Mouse (Mus musculus): ENCODE results near the gene Tmco4.

Tmco4 gene

DNA sequence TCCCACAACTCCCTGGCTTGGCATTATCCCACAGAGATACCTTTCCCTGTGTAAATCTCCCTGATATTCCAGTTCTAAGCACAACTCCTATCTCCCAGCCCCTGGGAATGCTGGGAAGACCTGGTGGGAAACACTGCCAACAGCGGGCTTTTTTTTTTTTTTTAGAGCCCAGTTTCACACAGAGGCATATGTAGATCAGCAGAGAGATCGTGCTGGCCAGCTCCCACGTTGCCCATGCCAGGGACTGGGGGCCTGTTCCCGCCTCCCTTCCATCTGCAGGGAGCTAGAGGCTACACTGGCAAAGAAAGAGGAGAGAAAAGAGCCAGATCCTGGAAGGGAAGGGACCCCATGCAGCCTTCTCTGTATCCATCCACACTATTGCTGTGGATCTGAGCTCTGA, 95.6 kb downstream of the Tmco4 start:
- peak; percentile 81 for DNase-seq

DNA sequence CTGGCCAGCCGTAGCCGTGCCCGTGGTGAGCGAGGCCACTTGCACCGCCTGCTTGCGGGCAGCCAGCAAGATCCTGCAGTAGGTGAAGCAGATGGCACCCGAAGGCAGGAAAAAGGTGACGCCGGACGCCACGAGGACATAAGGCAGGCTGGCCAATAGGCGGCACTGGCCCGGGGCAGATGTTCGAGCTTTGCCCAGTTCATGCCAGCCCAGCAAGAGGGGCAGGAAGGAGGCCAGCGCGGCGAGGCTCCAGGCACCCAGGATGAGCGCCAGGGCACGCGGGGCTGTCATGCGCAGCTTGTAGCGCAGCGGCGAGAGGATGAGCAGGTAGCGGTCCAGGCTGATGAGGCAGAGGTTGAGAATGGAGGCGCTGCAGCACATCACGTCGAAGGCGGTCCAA, 101.4 kb downstream of the Tmco4 start:
- no peak for DNase-seq

DNA sequence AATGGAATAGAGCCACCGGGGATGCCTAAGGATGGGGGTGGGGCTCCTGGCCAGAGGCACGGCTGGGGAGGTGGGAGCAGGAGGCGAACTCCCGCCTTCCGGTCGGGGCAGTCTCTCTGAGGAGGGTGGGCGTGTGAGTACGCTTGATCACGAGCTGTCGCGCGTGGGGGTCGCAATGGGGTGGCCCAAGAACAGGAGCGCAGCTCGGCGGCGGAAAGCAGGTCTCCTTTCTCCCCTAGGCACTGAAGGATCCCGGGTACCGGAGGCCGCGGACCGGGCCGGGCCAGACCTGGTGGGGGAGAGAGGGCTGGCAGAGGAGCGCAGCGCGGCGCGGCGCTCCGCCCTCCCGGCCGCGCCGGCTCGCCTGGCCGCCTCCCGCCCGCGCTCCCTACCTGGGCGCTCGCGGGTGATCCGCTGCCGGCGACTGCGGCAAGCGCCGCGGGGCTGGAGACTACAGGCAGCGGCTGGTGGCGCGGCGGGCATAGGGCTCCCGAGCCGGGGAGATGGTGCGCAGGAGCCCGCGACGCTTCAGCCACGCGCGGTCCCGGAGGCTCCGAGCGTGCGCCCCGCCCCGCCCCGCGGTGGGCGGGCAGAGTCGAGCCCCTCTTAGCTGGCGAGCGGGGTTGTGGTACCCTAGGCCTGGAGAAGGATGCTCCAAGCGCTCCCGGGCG, 102.5 kb downstream of the Tmco4 start, which contains the start of gene Htr6:
Gene Htr6, minus strand, starts transcription at position 530 of the 671 bp plus-strand sequence.
- no peak for DNase-seq

DNA sequence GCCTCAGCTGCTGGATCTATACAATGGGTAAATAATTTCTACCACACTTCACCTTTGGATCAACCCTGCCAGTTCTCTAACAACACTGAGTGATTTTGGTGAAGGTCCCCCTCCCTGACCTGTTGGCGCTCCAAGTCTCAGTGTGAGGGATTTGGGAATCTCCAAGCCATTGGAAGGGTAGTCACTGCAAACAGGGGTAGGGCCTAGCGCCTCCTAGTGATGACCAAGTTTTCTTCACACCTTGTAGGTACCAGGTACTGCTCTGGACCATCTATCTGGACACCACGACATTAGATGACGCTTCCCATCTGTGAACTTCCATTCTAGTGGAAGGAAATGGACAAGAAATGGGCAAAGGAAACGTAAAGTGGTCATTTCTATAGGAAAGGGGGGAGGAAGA, 103.2 kb downstream of the Tmco4 start:
- no peak for DNase-seq

GRCm38 (mm10) chr4:139078313-139078712, 105.6 kb downstream of the Tmco4 start:
- DNase-seq: no peak

DNA sequence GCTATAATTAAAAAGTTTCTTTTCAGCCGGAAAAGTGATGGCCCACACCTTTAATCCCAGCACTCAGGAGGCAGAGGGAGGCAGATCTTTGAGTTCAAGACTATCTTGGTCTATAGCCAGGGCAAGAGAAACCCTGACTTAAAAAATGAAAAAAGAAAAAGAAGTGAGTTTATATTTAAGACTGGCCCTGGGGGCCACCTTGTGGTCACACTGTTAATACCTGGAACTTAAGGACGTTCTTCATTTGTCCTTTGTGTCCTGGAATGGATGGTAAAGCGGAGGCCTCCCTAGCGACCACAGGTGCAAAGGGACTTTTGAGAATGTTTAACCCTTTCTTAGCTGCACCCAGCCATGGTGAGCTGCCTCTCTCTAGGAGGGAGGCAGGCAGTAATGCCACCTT, 106.0 kb downstream of the Tmco4 start:
- DNase-seq: no peak

DNA sequence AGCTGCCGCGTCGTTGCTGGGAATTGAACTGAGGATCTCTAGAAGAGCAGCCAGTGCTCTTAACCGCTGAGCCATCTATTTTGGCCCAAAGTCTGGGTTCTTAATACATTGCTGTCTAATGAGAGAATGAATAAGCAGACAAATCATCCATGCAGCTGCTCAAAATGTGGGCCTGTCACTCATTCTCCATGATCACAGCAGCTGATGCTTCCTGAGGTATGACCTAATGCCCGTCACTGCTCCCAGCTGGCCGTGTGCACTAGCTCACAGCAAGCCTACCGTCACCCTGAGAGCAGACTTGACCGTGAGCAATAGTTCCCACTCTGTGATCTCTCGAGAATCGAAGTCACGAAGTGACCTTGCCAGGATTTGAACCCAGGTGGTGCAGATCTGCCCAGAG, 106.8 kb downstream of the Tmco4 start:
- no peak for DNase-seq

GRCm38 (mm10) chr4:139080259-139080658, 107.6 kb downstream of the Tmco4 start:
- DNase-seq: no peak

DNA sequence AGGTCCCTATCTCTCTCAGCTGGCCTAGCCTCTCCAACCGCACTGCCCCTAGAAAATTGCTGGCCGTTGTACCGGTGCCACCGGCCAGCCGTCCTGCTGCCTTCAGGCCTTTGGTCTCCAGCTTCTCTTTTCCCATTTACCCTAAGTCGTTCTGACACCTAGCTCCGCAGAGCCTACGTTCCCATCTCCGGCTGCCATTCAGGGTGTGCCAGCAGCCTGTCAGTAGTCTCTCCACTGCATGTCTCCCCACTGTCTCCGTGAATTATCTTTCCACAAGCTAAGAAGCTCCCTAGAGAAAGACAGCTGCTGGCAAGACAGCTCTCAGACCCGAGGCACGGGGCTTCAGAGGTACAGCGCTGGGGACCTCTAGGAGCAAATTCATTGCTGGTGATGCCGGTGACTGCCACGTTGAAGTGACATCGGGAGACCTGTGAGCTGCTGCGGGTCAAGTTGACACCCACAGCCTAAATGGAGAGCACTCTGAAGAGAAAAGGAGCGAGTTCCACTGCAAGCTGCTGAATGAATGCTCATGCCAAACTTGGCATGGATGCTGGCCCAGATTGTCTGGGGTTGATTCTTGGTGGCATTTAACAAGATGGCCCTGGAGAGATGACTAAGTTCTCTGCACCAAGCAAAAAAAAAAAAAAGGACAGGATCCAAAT, 108.7 kb downstream of the Tmco4 start:
- DNase-seq: peak; percentile 65

GRCm38 (mm10) chr4:139082790-139083564, 110.3 kb downstream of the Tmco4 start:
- no peak for DNase-seq

DNA sequence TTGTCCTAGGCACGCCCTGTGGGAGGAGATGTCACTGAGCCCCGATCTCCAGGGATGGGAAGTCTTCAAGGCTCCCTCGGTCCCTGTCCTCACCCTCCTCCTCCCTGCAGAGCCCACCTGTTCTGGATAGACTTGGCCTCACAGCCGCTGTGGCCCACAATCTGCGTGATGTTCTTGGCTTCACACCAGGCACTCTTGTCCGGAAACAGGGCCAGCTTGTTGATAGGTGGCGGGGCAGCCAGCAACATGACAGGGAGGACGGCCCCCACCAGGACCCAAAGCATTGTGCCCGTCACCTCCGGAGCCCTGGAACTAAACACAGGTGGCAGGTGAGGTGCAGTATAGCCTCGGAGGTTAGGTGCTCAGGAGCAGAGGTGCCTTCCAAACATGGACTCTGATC, 112.6 kb downstream of the Tmco4 start:
- no peak for DNase-seq

DNA sequence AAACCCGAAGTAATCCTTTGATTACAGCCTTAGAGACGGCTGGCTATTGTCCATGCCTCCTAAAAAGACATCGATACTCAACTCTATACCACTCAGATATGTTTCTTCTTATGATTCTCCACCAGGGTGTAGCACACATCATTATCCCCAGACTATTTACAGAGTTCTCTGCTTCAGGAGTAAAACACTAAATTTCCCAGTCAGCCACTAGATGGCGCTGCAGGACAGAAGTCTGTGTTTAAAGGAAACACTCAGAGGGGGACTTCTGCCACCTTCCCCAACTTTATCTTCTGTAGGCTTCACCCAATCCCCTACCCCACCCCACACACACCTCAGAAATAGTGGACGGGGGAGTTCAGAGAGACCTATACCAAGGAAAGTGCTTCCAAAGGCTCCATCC, 113.3 kb downstream of the Tmco4 start:
- DNase-seq: peak; percentile 80

- DNase-seq: no peak
Observed at GRCm38 (mm10) chr4:139086984-139087383, 114.3 kb downstream of the Tmco4 start.

GRCm38 (mm10) chr4:139088982-139089671, 116.4 kb downstream of the Tmco4 start:
- DNase-seq: no peak

DNA sequence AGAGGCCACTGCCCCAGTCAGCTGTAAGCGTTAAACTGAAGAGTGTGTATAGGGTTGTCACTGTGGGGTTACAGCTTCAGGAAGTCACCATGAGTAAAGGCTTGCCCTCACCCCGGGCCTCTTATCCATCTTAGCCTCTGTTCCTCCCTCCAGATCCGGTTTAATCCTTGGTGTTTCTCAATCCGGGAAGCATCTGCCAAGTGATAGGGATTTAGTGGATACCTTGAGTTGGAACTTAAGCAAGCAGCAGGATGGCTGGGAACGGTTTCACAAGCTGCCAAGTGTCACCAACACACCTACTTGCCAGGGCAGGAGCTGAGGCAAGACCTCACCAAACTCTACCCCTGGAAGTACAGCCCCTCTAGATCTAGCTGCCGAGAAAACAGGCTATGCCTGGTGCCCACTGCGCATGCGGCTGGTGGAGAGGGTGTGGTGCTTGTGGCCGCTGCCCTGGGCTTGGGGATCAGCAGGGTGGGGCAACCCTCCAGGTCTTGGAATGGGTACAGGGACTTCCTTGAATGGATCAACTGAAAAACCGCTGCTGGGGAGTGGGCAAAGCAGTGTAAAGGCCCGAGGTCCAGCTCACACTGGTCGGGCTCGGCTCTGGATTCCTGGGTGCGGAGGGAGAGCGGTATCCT, 117.7 kb downstream of the Tmco4 start:
- DNase-seq: no peak

- no peak for DNase-seq
Observed at GRCm38 (mm10) chr4:139091066-139091465, 118.4 kb downstream of the Tmco4 start.

GRCm38 (mm10) chr4:139091478-139092355, 119.0 kb downstream of the Tmco4 start:
- no peak for DNase-seq

DNA sequence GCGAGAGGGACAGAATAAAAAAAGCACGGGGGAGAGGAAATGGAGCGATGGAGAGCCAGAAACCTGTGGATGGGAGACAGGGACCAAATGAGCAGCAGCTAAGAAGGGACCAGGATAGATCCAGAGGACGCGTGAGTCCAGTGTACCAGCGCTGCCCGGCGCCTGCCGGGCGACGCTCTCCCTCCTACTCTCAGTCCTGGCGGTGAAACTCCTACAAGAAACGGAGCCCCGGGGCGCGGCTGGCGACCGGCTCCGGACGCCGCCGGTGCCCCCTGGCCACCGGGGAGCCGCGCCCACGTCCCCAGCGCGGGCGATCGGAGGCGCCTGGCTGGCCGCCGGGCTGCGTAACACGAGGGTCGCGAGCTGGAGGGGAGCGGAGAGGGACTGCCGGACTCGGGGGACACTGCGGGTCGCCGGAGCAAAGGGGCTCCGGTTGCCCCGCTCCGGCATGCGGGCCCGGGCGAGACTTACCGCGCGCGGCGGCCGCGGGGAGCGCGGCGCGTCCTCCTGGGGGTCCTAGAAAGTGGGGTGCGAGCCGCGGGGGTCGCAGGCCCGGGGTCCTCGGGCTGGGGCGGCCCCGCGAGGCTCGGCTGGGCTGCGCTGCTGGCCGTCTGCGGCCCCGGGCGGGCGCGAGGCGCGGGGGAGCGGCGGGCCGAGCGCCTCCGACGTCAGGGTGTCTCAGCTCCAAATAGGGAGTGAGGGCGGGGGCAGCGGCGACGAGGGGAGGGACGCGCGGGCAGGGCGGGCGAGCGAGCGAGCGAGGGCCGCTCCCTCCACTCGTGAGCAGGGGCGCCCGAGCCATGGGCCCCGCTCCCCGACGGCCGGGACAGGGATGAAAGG, 119.9 kb downstream of the Tmco4 start, which contains the start of gene Nbl1:
Gene Nbl1, minus strand, starts transcription at position 638 of the 840 bp plus-strand sequence.
- DNase-seq: no peak

- no peak for DNase-seq
Observed at GRCm38 (mm10) chr4:139093196-139093530, 120.5 kb downstream of the Tmco4 start.

- no peak for DNase-seq
Observed at GRCm38 (mm10) chr4:139095406-139095805, 122.7 kb downstream of the Tmco4 start.

DNA sequence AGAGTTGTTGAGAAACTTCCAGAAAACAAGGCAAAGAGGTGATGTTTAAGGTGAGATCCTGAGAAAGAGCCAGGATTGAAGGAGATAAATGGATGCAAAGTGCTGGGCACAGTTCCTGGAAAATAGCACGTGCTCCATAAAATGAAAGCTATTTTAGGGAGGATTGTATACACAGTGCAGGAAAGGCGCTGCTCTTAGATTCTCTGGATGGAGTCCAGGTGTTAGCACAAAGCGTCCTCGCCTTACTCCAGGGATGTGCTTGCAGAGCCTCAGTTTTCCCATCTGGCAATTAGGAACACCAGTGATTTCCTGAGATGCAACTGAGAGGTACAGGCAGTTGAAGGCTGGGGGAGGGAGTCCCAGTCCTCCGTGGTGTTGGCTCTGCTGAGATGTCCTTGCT, 123.5 kb downstream of the Tmco4 start:
- DNase-seq: no peak
